Mouse (Mus musculus) testis, adult 2 months (tissue): ENCODE measurements around the gene Slco4a1. TPM values are rescaled to one million over a fixed set of nuclear protein-coding genes. Genes with fewer than 3 reads are reported as not detected.

Experiments
- H3K27ac ChIP-seq: fragments of 200-500 bp; 2 replicates; pipeline ENCODE4 v1.5.1; 2012; ENCODE audit warnings: low read depth, low read length; ENCODE audit not compliant: control insufficient read depth, insufficient read depth
- H3K27me3 ChIP-seq: fragments of 200-500 bp; 2 replicates; pipeline ENCODE4 v1.6.1; 2012; ENCODE audit warnings: mild to moderate bottlenecking, low read length, moderate library complexity; ENCODE audit not compliant: control insufficient read depth, insufficient read depth
- H3K36me3 ChIP-seq: fragments of 200-500 bp; 2 replicates; pipeline ENCODE4 v1.6.1; 2012; ENCODE audit warnings: mild to moderate bottlenecking, low read length; ENCODE audit not compliant: control insufficient read depth, insufficient read depth
- H3K4me1 ChIP-seq: fragments of 200-500 bp; 2 replicates; pipeline ENCODE4 v1.6.1; 2012; ENCODE audit warnings: low read length; ENCODE audit not compliant: control insufficient read depth, insufficient read depth
- H3K4me3 ChIP-seq: fragments of 200-500 bp; 2 replicates; pipeline ENCODE4 v1.5.1; 2012; ENCODE audit warnings: low read depth, mild to moderate bottlenecking, low read length, moderate library complexity, mixed read lengths; ENCODE audit not compliant: control insufficient read depth
- CTCF ChIP-seq: fragments of 200-500 bp; IDR thresholded peaks from 2 replicates; pipeline ENCODE4 v1.5.1; 2012; ENCODE audit warnings: low read depth, mild to moderate bottlenecking, inconsistent platforms, low read length, moderate library complexity; ENCODE audit not compliant: control insufficient read depth, insufficient read depth, insufficient replicate concordance
- POLR2A ChIP-seq: fragments of 200-500 bp; IDR thresholded peaks from 2 replicates; pipeline ENCODE4 v1.6.1; 2012; ENCODE audit warnings: low read depth, mild to moderate bottlenecking, inconsistent platforms, low read length, moderate library complexity; ENCODE audit not compliant: control insufficient read depth
- polyA plus RNA-seq: library from polyadenylated mRNA; depleted of rRNA; stranded (reverse); fragments of >200 nt; gene quantifications from 2 replicates; pipeline ENCODE4 v1.2.3, GENCODE M21; 2012

Gene Slco4a1
- polyA plus RNA-seq, 1 experiment: 0.15 TPM

DNA sequence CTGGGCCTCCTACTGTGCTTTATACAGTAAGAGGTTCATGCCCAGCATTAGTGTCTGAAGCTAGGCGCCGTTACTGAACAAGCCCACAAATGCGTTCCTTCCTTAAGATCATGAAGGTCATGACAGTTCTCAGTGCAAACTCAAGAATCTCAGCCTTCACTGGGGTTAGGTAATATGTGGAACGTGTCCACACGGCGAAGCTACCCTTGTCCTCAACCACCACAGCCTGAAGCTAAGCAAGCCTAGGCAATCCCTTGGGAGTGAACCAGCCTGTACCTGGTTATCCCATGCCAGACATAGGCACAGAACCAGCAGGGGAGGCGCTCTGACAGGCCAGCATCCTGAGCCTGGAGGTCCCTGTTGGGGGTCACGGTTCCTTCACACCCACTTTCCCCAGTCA is 12.8 kb downstream of the Slco4a1 start:
- TF ChIP-seq CTCF (no peak), POLR2A (no peak)
- Histone ChIP-seq H3K4me1 (peaks cover 10% of the 10 kb centered on the region), H3K36me3 (no peaks in the 10 kb centered on the region), H3K27me3 (no peaks in the 10 kb centered on the region), H3K27ac (no peak overlapping the region), H3K4me3 (no peak overlapping the region)

DNA sequence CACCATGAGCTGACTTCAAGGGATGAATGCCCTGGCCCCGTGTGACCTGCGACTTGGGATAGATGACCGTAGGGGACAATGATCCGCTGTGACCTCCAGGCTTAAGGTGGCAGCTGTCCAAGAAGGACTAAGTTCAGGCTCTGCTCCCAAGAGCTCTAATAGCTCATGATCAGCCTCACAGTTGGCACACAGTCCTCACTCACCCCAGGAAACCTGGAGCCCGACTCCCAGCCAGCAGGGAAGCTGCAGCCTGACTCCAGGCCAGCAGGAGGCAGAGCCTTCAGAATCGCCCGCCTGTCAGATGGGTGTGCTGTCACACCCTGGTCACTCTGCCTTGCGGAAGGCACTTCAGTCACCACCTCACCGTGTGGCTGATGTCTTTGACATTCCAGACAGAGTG is 13.7 kb downstream of the Slco4a1 start:
- no peak overlapping the region for H3K27ac ChIP-seq
- no peaks in the 10 kb centered on the region for H3K27me3 ChIP-seq
- H3K4me1 ChIP-seq: peaks cover 10% of the 10 kb centered on the region
- no peak for TF ChIP-seq POLR2A
- peak; percentile 26; the same call in 1 of the 2 replicates for TF ChIP-seq CTCF
- H3K36me3 ChIP-seq: no peaks in the 10 kb centered on the region
- no peak overlapping the region for H3K4me3 ChIP-seq

DNA sequence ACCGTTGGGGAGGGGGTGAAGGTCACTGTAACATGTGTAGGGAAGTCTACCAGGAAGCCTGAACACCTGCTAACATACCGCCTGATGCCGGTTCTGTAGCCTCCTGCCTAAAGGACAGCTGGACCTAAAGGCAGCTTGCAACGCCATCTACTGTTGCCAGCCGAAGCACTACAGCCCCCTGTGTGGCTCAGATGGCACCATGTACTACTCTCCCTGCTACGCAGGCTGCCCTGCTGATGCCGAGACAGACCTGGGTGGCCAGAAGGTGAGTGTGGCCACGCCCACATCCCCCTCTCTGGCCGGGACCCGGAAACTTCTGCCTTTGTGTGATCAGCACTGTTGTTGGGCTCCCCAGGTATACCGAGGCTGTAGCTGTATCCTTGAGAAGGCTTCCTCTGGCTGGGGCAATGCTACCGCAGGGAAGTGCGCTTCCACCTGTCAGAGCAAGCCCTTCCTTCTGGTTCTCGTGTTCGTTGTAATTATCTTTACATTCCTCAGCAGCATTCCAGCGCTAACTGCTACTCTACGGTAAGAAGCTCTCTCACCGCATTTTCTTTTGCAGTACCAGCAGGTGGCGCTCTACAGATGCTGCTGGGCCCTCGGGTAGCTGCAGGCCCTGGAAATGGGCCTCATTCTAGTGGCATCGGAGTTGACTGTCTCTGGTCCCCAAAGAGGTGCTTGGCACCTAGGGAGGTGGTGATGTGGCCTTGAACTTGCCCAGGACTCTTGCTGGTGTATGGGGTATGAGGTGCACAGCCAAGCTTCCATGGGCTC is 16.4 kb downstream of the Slco4a1 start:
- no peak overlapping the region for H3K27ac ChIP-seq
- H3K4me3 ChIP-seq: no peak overlapping the region; the same call in 1 of the 2 replicates
- H3K36me3 ChIP-seq: no peaks in the 10 kb centered on the region
- TF ChIP-seq POLR2A (no peak), CTCF (peak; percentile 89)
- H3K4me1 ChIP-seq: peaks cover 10% of the 10 kb centered on the region
- H3K27me3 ChIP-seq: no peaks in the 10 kb centered on the region

DNA sequence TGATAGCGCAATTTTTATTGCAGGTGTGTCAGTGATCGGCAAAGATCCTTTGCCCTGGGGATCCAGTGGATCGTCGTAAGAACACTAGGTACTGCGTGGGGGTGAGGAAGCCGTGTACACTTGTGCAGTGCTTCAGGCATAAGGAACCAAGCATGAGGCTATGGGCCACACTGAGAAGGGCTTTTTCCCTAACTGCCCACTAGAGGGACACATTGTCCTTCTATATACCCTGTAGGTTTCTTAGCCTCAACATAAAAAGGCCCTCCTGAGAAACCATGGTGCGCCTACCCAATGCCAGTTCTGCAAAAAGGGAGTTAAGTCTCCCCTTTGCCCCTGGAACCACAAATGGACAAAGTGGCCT is 17.0 kb downstream of the Slco4a1 start:
- Histone ChIP-seq H3K4me1 (peaks cover 10% of the 10 kb centered on the region), H3K27me3 (no peaks in the 10 kb centered on the region), H3K27ac (no peak overlapping the region), H3K4me3 (no peak overlapping the region), H3K36me3 (no peaks in the 10 kb centered on the region)
- peak; percentile 28; the same call in 1 of the 2 replicates for TF ChIP-seq CTCF
- TF ChIP-seq POLR2A: no peak

DNA sequence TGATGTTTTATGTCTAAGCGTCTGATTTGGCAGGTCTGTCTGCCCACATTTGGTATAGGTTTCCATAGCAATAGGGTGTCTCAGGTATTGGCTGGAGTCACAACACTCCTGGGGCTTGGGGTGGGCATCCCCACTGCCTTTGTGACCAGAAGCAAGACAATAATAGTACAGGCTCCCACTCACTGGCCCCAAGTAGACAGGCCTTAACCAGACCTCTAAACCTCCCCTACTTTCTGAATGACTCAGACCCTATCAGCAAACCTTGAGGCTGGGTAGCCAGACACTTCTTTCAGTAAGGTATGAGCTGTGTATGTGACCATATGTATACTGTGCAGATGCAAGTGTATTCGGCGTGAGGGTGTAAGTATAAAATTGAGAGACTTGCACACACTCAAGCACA is 18.8 kb downstream of the Slco4a1 start:
- TF ChIP-seq POLR2A (no peak), CTCF (no peak)
- H3K27ac ChIP-seq: no peak overlapping the region

DNA sequence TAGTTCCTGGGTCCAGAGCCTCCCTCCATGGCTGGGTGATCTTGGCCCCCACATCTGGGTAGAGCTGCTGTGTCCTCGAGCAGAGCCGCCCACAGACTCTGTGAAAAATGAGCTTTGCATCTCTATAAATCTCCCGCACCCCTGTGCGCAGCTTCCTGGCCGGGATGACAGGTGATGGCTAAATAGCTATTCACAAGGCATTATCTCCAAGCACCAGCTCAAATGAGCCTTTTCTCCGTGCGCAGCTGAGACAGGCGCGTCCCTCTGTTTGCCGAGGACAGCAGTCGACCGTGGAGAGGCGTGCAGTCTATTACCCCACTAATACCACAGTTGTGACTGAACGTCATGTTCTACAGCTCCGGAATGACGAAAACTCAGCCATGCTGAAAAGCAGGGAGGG is 26.2 kb downstream of the Slco4a1 start:
- H3K4me3 ChIP-seq: no peak overlapping the region
- H3K27ac ChIP-seq: no peak overlapping the region
- H3K27me3 ChIP-seq: no peaks in the 10 kb centered on the region

More for the DNA sequence above, 18.8 kb downstream of the Slco4a1 start:
- H3K4me1 ChIP-seq: peaks cover 10% of the 10 kb centered on the region
- H3K4me3 ChIP-seq: no peak overlapping the region
- no peaks in the 10 kb centered on the region for H3K27me3 ChIP-seq
- H3K36me3 ChIP-seq: no peaks in the 10 kb centered on the region

DNA sequence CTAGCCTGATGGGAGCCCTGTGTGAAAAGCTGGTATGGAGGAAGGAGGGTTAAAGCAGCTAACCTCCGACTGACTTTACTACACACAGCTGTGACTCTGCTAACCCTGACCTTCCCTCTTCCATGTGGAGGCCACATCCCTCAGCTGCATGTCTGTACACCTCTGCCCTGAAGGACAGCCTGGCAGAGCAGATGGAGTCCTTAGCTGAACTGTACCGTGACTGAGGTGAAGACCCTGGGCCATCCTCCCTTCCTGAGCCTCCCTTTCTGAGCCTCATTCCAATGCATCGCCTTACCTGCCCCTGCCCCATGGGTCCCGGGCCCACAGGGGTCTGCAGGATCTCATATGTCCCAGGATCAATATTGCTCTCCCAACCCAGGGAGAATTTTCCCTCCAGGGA is 28.8 kb downstream of the Slco4a1 start:
- no peaks in the 10 kb centered on the region for H3K36me3 ChIP-seq
- H3K27me3 ChIP-seq: no peaks in the 10 kb centered on the region
- no peak overlapping the region for H3K4me3 ChIP-seq
- H3K4me1 ChIP-seq: no peaks in the 10 kb centered on the region
- TF ChIP-seq POLR2A (no peak), CTCF (no peak)
- H3K27ac ChIP-seq: no peak overlapping the region

More for the DNA sequence above, 26.2 kb downstream of the Slco4a1 start:
- H3K36me3 ChIP-seq: no peaks in the 10 kb centered on the region
- H3K4me1 ChIP-seq: no peaks in the 10 kb centered on the region
- TF ChIP-seq CTCF (no peak), POLR2A (no peak)
